Mouse (Mus musculus) WW6 (cell line): Measurements from ENCODE around the gene Olfr459.

ENCODE experiments used
- DNase-seq: peaks from one replicate; pipeline ENCODE4 v3.0.0-alpha.2; 2013; ENCODE audit warnings: low read depth, low spot score

The Olfr459 gene

GRCm38 (mm10) chr6:41775077-41775476 lies at the start of gene Olfr459:
Olfr459 (minus strand) TSS chr6:41775177.
- no peak for DNase-seq

- DNase-seq = no peak
Measured at GRCm38 (mm10) chr6:41824086-41824485, 49.1 kb upstream of the Olfr459 start.

- DNase-seq = no peak
Measured at GRCm38 (mm10) chr6:41786700-41787099, 11.7 kb upstream of the Olfr459 start.

GRCm38 (mm10) chr6:41775721-41776120 lies 744 bp upstream of the Olfr459 start:
- no peak for DNase-seq

GRCm38 (mm10) chr6:41769872-41770271 lies 5.1 kb downstream of the Olfr459 start:
- no peak for DNase-seq

GRCm38 (mm10) chr6:41764306-41764705 lies 10.7 kb downstream of the Olfr459 start:
- DNase-seq = no peak

GRCm38 (mm10) chr6:41762370-41762757 lies 12.6 kb downstream of the Olfr459 start:
- DNase-seq = no peak

GRCm38 (mm10) chr6:41761702-41762369 lies 13.1 kb downstream of the Olfr459 start:
- DNase-seq = peak; percentile 26

GRCm38 (mm10) chr6:41759618-41760017 lies 15.4 kb downstream of the Olfr459 start:
- no peak for DNase-seq

GRCm38 (mm10) chr6:41758421-41758820 lies 16.6 kb downstream of the Olfr459 start:
- no peak for DNase-seq

GRCm38 (mm10) chr6:41757199-41757598 lies 17.8 kb downstream of the Olfr459 start:
- no peak for DNase-seq

GRCm38 (mm10) chr6:41754626-41755025 lies 20.4 kb downstream of the Olfr459 start:
- DNase-seq = no peak

- DNase-seq = no peak
Measured at GRCm38 (mm10) chr6:41744664-41745392, 30.1 kb downstream of the Olfr459 start.

- DNase-seq = no peak
Measured at GRCm38 (mm10) chr6:41741101-41741500, 33.9 kb downstream of the Olfr459 start.

- no peak for DNase-seq
Measured at GRCm38 (mm10) chr6:41734719-41735470, 40.1 kb downstream of the Olfr459 start.

GRCm38 (mm10) chr6:41727989-41728609 lies 46.9 kb downstream of the Olfr459 start:
- DNase-seq = no peak

- no peak for DNase-seq
Measured at GRCm38 (mm10) chr6:41721430-41721829, 53.5 kb downstream of the Olfr459 start.
